22 mouse cellular contexts compared by ENCODE assay signal in genomic region chr9:47467815-47468214, GRCm38 (mm10).
A peak's percentile ranks its signal among the peaks of the same experiment; 100 is the strongest.
DNase-seq lines count a peak whose midpoint lies in the region; ATAC-seq and TF ChIP-seq lines count a peak whose summit lies in the region.
"Had no signal": no experiment of that assay in that cellular context is flagged by ENCODE, and none has a peak within 500 bp of the region (broad histone marks: within the 10 kb centered on the region; RNA-seq: fewer than 3 reads in every experiment).

No protein-coding gene starts in this region.

- 0 out of 2 replicates have a peak overlapping the region, but pooled peaks have one; percentile 55 for H3K27ac ChIP-seq in hindbrain, embryonic 12.5 days
- H3K27ac ChIP-seq in hindbrain, embryonic 10.5 days: no peak overlapping the region
- no peak overlapping the region for H3K27ac ChIP-seq in midbrain, postnatal 0 days (ENCODE audit: low read depth, low read length)
- H3K27ac ChIP-seq in midbrain, embryonic 14.5 days (replicated peaks; ENCODE audit: low read depth, low read length): no peak overlapping the region
- H3K27ac ChIP-seq in hindbrain, postnatal 0 days: no peak overlapping the region
- H3K27ac ChIP-seq: embryonic facial prominence, embryonic 12.5 days; limb, embryonic 12.5 days; liver, embryonic 12.5 days had no signal

- no peaks in the 10 kb centered on the region for H3K9me3 ChIP-seq in hindbrain, embryonic 12.5 days (replicated peaks)
- no peaks in the 10 kb centered on the region for H3K9me3 ChIP-seq in hindbrain, embryonic 10.5 days
- no peaks in the 10 kb centered on the region for H3K9me3 ChIP-seq in midbrain, postnatal 0 days (ENCODE audit: low read length)
- no peaks in the 10 kb centered on the region for H3K9me3 ChIP-seq in midbrain, embryonic 14.5 days (ENCODE audit: control insufficient read depth, low read length)
- H3K9me3 ChIP-seq in hindbrain, postnatal 0 days (ENCODE audit: low read length): no peaks in the 10 kb centered on the region
- H3K9me3 ChIP-seq: embryonic facial prominence, embryonic 12.5 days; limb, embryonic 12.5 days; liver, embryonic 12.5 days had no signal

- ATAC-seq in hindbrain, embryonic 12.5 days (ENCODE audit: low FRiP score): no peak
- no peak for ATAC-seq in midbrain, postnatal 0 days (ENCODE audit: low FRiP score)
- ATAC-seq in midbrain, embryonic 14.5 days (ENCODE audit: low FRiP score, low TSS enrichment): no peak
- ATAC-seq in hindbrain, postnatal 0 days: no peak
- ATAC-seq in inflammation-experienced regulatory T-cells, adult 6 months: no peak
- ATAC-seq: forebrain, embryonic 16.5 days; liver, embryonic 12.5 days had no signal

- no peaks in the 10 kb centered on the region for H3K36me3 ChIP-seq in hindbrain, embryonic 12.5 days
- H3K36me3 ChIP-seq in hindbrain, embryonic 10.5 days: no peaks in the 10 kb centered on the region
- no peaks in the 10 kb centered on the region for H3K36me3 ChIP-seq in midbrain, postnatal 0 days (ENCODE audit: insufficient read depth, low read length)
- no peaks in the 10 kb centered on the region for H3K36me3 ChIP-seq in midbrain, embryonic 14.5 days (ENCODE audit: control insufficient read depth, insufficient read depth, low read length)
- H3K36me3 ChIP-seq in hindbrain, postnatal 0 days (ENCODE audit: insufficient read depth, low read length): no peaks in the 10 kb centered on the region
- H3K36me3 ChIP-seq: embryonic facial prominence, embryonic 12.5 days; limb, embryonic 12.5 days; liver, embryonic 12.5 days had no signal

- DNase-seq in hindbrain, embryonic 10.5 days (ENCODE audit: low spot score): no peak
- DNase-seq in midbrain, postnatal 0 days (ENCODE audit: low spot score): peak; percentile 8
- DNase-seq in midbrain, embryonic 14.5 days: no peak
- peak; percentile 18 for DNase-seq in hindbrain, postnatal 0 days (ENCODE audit: low spot score)
- no peak for DNase-seq in right cerebral cortex, adult 18-20 months
- DNase-seq: adrenal gland, postnatal 25 days; B cell, adult 2 months; cerebellum, adult 11 months; cerebellum, postnatal 25 days; heart, postnatal 14 days; lung, adult 2 months; right cerebral cortex, postnatal 4 days; thymus, adult 2 months had no signal

- H3K27me3 ChIP-seq in hindbrain, embryonic 12.5 days: no peaks in the 10 kb centered on the region; the same call in 1 of the 2 replicates
- no peaks in the 10 kb centered on the region for H3K27me3 ChIP-seq in hindbrain, embryonic 10.5 days (ENCODE audit: insufficient read depth, poor library complexity, severe bottlenecking)
- H3K27me3 ChIP-seq in midbrain, postnatal 0 days (ENCODE audit: insufficient read depth, low read length): no peaks in the 10 kb centered on the region
- no peaks in the 10 kb centered on the region for H3K27me3 ChIP-seq in midbrain, embryonic 14.5 days (ENCODE audit: control insufficient read depth, insufficient read depth, low read length)
- H3K27me3 ChIP-seq in hindbrain, postnatal 0 days (ENCODE audit: insufficient read depth, low read length): no peaks in the 10 kb centered on the region
- H3K27me3 ChIP-seq: embryonic facial prominence, embryonic 12.5 days; limb, embryonic 12.5 days; liver, embryonic 12.5 days; megakaryocyte, embryonic 14.5 days had no signal

- no peak overlapping the region for H3K4me3 ChIP-seq in hindbrain, embryonic 12.5 days
- no peak overlapping the region for H3K4me3 ChIP-seq in hindbrain, embryonic 10.5 days
- no peak overlapping the region for H3K4me3 ChIP-seq in midbrain, postnatal 0 days (ENCODE audit: low read depth, low read length)
- no peak overlapping the region for H3K4me3 ChIP-seq in midbrain, embryonic 14.5 days (replicated peaks; ENCODE audit: low read depth, low read length)
- H3K4me3 ChIP-seq in hindbrain, postnatal 0 days (ENCODE audit: low read length): no peak overlapping the region
- H3K4me3 ChIP-seq: embryonic facial prominence, embryonic 12.5 days; erythroblast, embryonic 14.5 days; limb, embryonic 12.5 days; liver, embryonic 12.5 days; megakaryocyte, embryonic 14.5 days had no signal

- no peak overlapping the region for H3K4me2 ChIP-seq in hindbrain, embryonic 12.5 days (replicated peaks)
- H3K4me2 ChIP-seq in midbrain, postnatal 0 days (ENCODE audit: low read depth, low read length, poor library complexity, severe bottlenecking): no peak overlapping the region
- H3K4me2 ChIP-seq in midbrain, embryonic 14.5 days (ENCODE audit: low read length): no peak overlapping the region
- no peak overlapping the region for H3K4me2 ChIP-seq in hindbrain, postnatal 0 days (ENCODE audit: low read depth, low read length)
- H3K4me2 ChIP-seq: embryonic facial prominence, embryonic 12.5 days; heart, embryonic 11.5 days; limb, embryonic 12.5 days; liver, embryonic 12.5 days had no signal

- 72% methylated on average over 9 of the region's 9 CpGs for WGBS in hindbrain, embryonic 12.5 days
- 88% methylated on average over 9 of the region's 9 CpGs for WGBS in hindbrain, embryonic 10.5 days
- WGBS in midbrain, postnatal 0 days: 88% methylated on average over 9 of the region's 9 CpGs
- 82% methylated on average over 9 of the region's 9 CpGs for WGBS in midbrain, embryonic 14.5 days
- WGBS in hindbrain, postnatal 0 days: 72% methylated on average over 9 of the region's 9 CpGs

- H3K9ac ChIP-seq in hindbrain, embryonic 12.5 days: no peak overlapping the region
- H3K9ac ChIP-seq in midbrain, postnatal 0 days (replicated peaks; ENCODE audit: low read length, poor library complexity, severe bottlenecking): no peak overlapping the region
- no peak overlapping the region for H3K9ac ChIP-seq in midbrain, embryonic 14.5 days (replicated peaks; ENCODE audit: low read length)
- no peak overlapping the region for H3K9ac ChIP-seq in hindbrain, postnatal 0 days (replicated peaks; ENCODE audit: low read length)
- H3K9ac ChIP-seq: embryonic facial prominence, embryonic 12.5 days; limb, embryonic 12.5 days; liver, embryonic 12.5 days had no signal

- no peak for TF ChIP-seq CTCF in midbrain, postnatal 0 days (IDR thresholded peaks at IDR 0.05)
- no peak for TF ChIP-seq CTCF in hindbrain, postnatal 0 days (IDR thresholded peaks at IDR 0.05; ENCODE audit: low read depth)

- H3K4me1 ChIP-seq in hindbrain, embryonic 12.5 days: peaks cover 13% of the 10 kb centered on the region
- H3K4me1 ChIP-seq in hindbrain, embryonic 10.5 days (replicated peaks): peaks cover 15% of the 10 kb centered on the region
- no peaks in the 10 kb centered on the region for H3K4me1 ChIP-seq in midbrain, postnatal 0 days (ENCODE audit: insufficient read depth, low read length)
- 0 out of 2 replicates have a peak, but pooled peaks cover 3% of the 10 kb centered on the region for H3K4me1 ChIP-seq in midbrain, embryonic 14.5 days (ENCODE audit: control insufficient read depth, insufficient read depth, low read length)
- H3K4me1 ChIP-seq in hindbrain, postnatal 0 days (ENCODE audit: insufficient read depth, low read length): no peaks in the 10 kb centered on the region
- H3K4me1 ChIP-seq: embryonic facial prominence, embryonic 12.5 days; limb, embryonic 12.5 days; liver, embryonic 12.5 days; megakaryocyte, embryonic 14.5 days had no signal

Comparison
In these comparisons a context has a peak if more than half of its experiments do, and no peak if none do; other contexts are left out.
1. DNase-seq: peak in midbrain, postnatal 0 days (single experiment) and hindbrain, postnatal 0 days (single experiment); none in hindbrain, embryonic 10.5 days (single experiment), midbrain, embryonic 14.5 days (single experiment) and right cerebral cortex, adult 18-20 months (single experiment).